Mouse (Mus musculus) retina, adult 2 months (tissue): ENCODE measurements around the gene Fndc1.

ENCODE experiments used
- DNase-seq: peaks from one replicate; pipeline ENCODE4 v3.0.0-alpha.2; 2012; ENCODE audit warnings: low read depth, low spot score

Gene Fndc1

GRCm38 (mm10) chr17:7826819-7827515 is at the start of gene Fndc1:
Fndc1 (minus strand) TSS chr17:7827302.
- DNase-seq, result peak; percentile 40

GRCm38 (mm10) chr17:7876541-7876940 is 49.4 kb upstream of the Fndc1 start:
- DNase-seq, result no peak

GRCm38 (mm10) chr17:7875941-7876461 is 48.9 kb upstream of the Fndc1 start:
- DNase-seq, result no peak

GRCm38 (mm10) chr17:7874776-7875531 is 47.9 kb upstream of the Fndc1 start:
- no peak for DNase-seq

- no peak for DNase-seq
Measured at GRCm38 (mm10) chr17:7873382-7873781, 46.3 kb upstream of the Fndc1 start.

GRCm38 (mm10) chr17:7871800-7872199 is 44.7 kb upstream of the Fndc1 start:
- DNase-seq, result no peak

GRCm38 (mm10) chr17:7870862-7871605 is 43.9 kb upstream of the Fndc1 start:
- DNase-seq, result no peak

GRCm38 (mm10) chr17:7869114-7869513 is 42.0 kb upstream of the Fndc1 start:
- DNase-seq, result no peak

GRCm38 (mm10) chr17:7868631-7869030 is 41.5 kb upstream of the Fndc1 start:
- no peak for DNase-seq

GRCm38 (mm10) chr17:7864740-7865139 is 37.6 kb upstream of the Fndc1 start:
- no peak for DNase-seq

- peak; percentile 52 for DNase-seq
Measured at GRCm38 (mm10) chr17:7863745-7864144, 36.6 kb upstream of the Fndc1 start.

- DNase-seq, result no peak
Measured at GRCm38 (mm10) chr17:7860845-7861360, 33.8 kb upstream of the Fndc1 start.

- DNase-seq, result no peak
Measured at GRCm38 (mm10) chr17:7857658-7858057, 30.6 kb upstream of the Fndc1 start.

GRCm38 (mm10) chr17:7855851-7856250 is 28.7 kb upstream of the Fndc1 start:
- DNase-seq, result no peak

- no peak for DNase-seq
Measured at GRCm38 (mm10) chr17:7851979-7852378, 24.9 kb upstream of the Fndc1 start.

- DNase-seq, result no peak
Measured at GRCm38 (mm10) chr17:7851527-7851926, 24.4 kb upstream of the Fndc1 start.

GRCm38 (mm10) chr17:7850246-7850645 is 23.1 kb upstream of the Fndc1 start:
- DNase-seq, result no peak

GRCm38 (mm10) chr17:7840505-7841290 is 13.6 kb upstream of the Fndc1 start:
- no peak for DNase-seq

- no peak for DNase-seq
Measured at GRCm38 (mm10) chr17:7827586-7827985, 484 bp upstream of the Fndc1 start.

GRCm38 (mm10) chr17:7825416-7825815 is 1.7 kb downstream of the Fndc1 start:
- no peak for DNase-seq

GRCm38 (mm10) chr17:7821553-7822186 is 5.4 kb downstream of the Fndc1 start:
- no peak for DNase-seq
